Mouse (Mus musculus): Measurements from ENCODE around the gene Lgals8. TPM values are rescaled to one million over a fixed set of nuclear protein-coding genes. Genes with fewer than 3 reads are reported as not detected.

Gene Lgals8
- polyA plus RNA-seq, 1 experiment, result not detected

- under 1% methylated on average over 43 of the region's 43 CpGs for WGBS
- peak within 1 kb of the TSS; percentile 81 for H3K4me3 ChIP-seq (ENCODE audit: insufficient read depth, low read depth, low read length)
- TF ChIP-seq POLR2A (IDR thresholded peaks at IDR 0.05; ENCODE audit: insufficient read depth, low read depth, low read length), result 0 out of 2 replicates have a peak, but pooled peaks have one; percentile 39
- 0 out of 2 replicates have a peak, but pooled peaks have one; percentile 17 for TF ChIP-seq CTCF (IDR thresholded peaks at IDR 0.05; ENCODE audit: insufficient read depth, low read depth, low read length)
- H3K4me1 ChIP-seq (ENCODE audit: control insufficient read depth, insufficient read depth, low read length), result peaks cover 3% of the 10 kb centered on the region
- H3K27ac ChIP-seq (ENCODE audit: insufficient read depth, low read depth, low read length), result no peak within 1 kb of the TSS; the same call in 1 of the 2 replicates
Measured at GRCm38 (mm10) chr13:12394609-12395505, 69.9 kb downstream of the Lgals8 start, which contains the start of gene Heatr1. Heatr1 (plus strand) TSS chr13:12395027.

Other genes starting within 250 kb of the Lgals8 start
- not detected in 2 replicates for gene Mtr, start 206.8 kb downstream of the Lgals8 start, polyA plus RNA-seq (2012; ENCODE audit: insufficient read depth, insufficient read length, low replicate concordance, missing spikeins)
- not detected in 2 replicates for gene Actn2, start 124.2 kb downstream of the Lgals8 start, polyA plus RNA-seq (2012; ENCODE audit: insufficient read depth, insufficient read length, low replicate concordance, missing spikeins)
- not detected in 2 replicates for gene Heatr1, start 69.9 kb downstream of the Lgals8 start, polyA plus RNA-seq (2012; ENCODE audit: insufficient read depth, insufficient read length, low replicate concordance, missing spikeins)
- gene Edaradd, start 55.5 kb upstream of the Lgals8 start, polyA plus RNA-seq (2012; ENCODE audit: insufficient read depth, insufficient read length, low replicate concordance, missing spikeins), result not detected in 2 replicates
- gene Ero1lb, start 100.9 kb upstream of the Lgals8 start, polyA plus RNA-seq (2012; ENCODE audit: insufficient read depth, insufficient read length, low replicate concordance, missing spikeins), result not detected in 2 replicates